Mouse (Mus musculus) left cerebral cortex, adult 18-20 months (tissue): ENCODE measurements around the gene Lrrc10b. TPM values are rescaled to one million over a fixed set of nuclear protein-coding genes. Genes with fewer than 3 reads are reported as not detected.

ENCODE experiments used
- total RNA-seq, 2 experiments: library from RNA; stranded (reverse); gene quantifications; 2 replicates each; pipeline ENCODE4 v1.2.3; 2021

The Lrrc10b gene
- total RNA-seq, 2 experiments from 2014 or later = 12.7 to 27.8 TPM

Other genes with a start within 250 kb of the Lrrc10b start
- 10 to 100 TPM; 14.1 to 17.2 TPM for gene Myrf, start 216.7 kb downstream of the Lrrc10b start, total RNA-seq
- 10 to 100 TPM; 82.5 to 83.4 TPM for gene Dagla, start 152.6 kb downstream of the Lrrc10b start, total RNA-seq
- 100 to 1,000 TPM; 267 to 301 TPM for gene Syt7, start 68.4 kb downstream of the Lrrc10b start, total RNA-seq
- gene Ppp1r32, start 25.5 kb upstream of the Lrrc10b start, total RNA-seq = under 1 TPM; 0.77 to 0.91 TPM
- 10 to 100 TPM; 76.8 to 79.5 TPM for gene Cpsf7, start 67.8 kb upstream of the Lrrc10b start, total RNA-seq
- 10 to 100 TPM; 52.9 to 53.4 TPM for gene Sdhaf2, start 68.7 kb upstream of the Lrrc10b start, total RNA-seq
- 10 to 100 TPM; 11.3 to 11.6 TPM for gene Tmem216, start 98.8 kb upstream of the Lrrc10b start, total RNA-seq
- 10 to 100 TPM in 1 of 2 experiments, 1 to 10 TPM in 1; 9.4 to 10.8 TPM for gene Cyb561a3, start 119.7 kb upstream of the Lrrc10b start, total RNA-seq
- 10 to 100 TPM; 11.0 to 12.3 TPM for gene Tmem138, start 119.9 kb upstream of the Lrrc10b start, total RNA-seq
- gene Ddb1, start 147.9 kb upstream of the Lrrc10b start, total RNA-seq = 100 to 1,000 TPM; 193 to 195 TPM
- 10 to 100 TPM; 15.6 to 17.1 TPM for gene Tkfc, start 148.2 kb upstream of the Lrrc10b start, total RNA-seq
- under 1 TPM; 0.66 to 1.00 TPM for gene Vwce, start 176.7 kb upstream of the Lrrc10b start, total RNA-seq
- gene Pga5, start 220.6 kb upstream of the Lrrc10b start, total RNA-seq = not detected
- 10 to 100 TPM; 21.7 to 25.8 TPM for gene Vps37c, start 231.3 kb upstream of the Lrrc10b start, total RNA-seq